Mouse (Mus musculus) embryonic facial prominence, embryonic 12.5 days (tissue): ENCODE results near the gene Tomm20l. TPM values are rescaled to one million over a fixed set of nuclear protein-coding genes. Genes with fewer than 3 reads are reported as not detected.
"Not testable (repeated sequence)": the region's sequence is repeated elsewhere in the genome, so short reads cannot be mapped to it uniquely, and the experiment has no call there.

Source experiments
- ATAC-seq: fragments of 200-750 bp; cut with Nextera tagmentation; 2 replicates; pipeline ENCODE4 v1.8.0; 2017; ENCODE audit not compliant: insufficient number of reproducible peaks, insufficient read depth, low FRiP score, low TSS enrichment
- H3K27ac ChIP-seq: fragments of 300-500 bp; sonication (generic); 2 replicates; pipeline ENCODE4 v1.5.1; 2016; ENCODE audit warnings: mild to moderate bottlenecking
- H3K27me3 ChIP-seq: fragments of 300-500 bp; sonication (generic); 2 replicates; pipeline ENCODE4 v1.6.1; 2016; ENCODE audit warnings: mild to moderate bottlenecking, moderate library complexity
- H3K36me3 ChIP-seq: fragments of 300-500 bp; sonication (generic); 2 replicates; pipeline ENCODE4 v1.6.1; 2016; ENCODE audit warnings: mild to moderate bottlenecking
- H3K4me1 ChIP-seq: fragments of 300-500 bp; sonication (generic); 2 replicates; pipeline ENCODE4 v1.6.1; 2016
- H3K4me2 ChIP-seq: fragments of 300-500 bp; sonication (generic); replicated peaks from 2 replicates; pipeline ENCODE4 v1.6.1; 2016; ENCODE audit warnings: mild to moderate bottlenecking, moderate library complexity
- H3K4me3 ChIP-seq: fragments of 300-500 bp; sonication (generic); 2 replicates; pipeline ENCODE4 v1.5.1; 2016; ENCODE audit warnings: mild to moderate bottlenecking
- H3K9ac ChIP-seq: fragments of 300-500 bp; sonication (generic); 2 replicates; pipeline ENCODE4 v1.6.1; 2016; ENCODE audit warnings: mild to moderate bottlenecking, moderate library complexity
- H3K9me3 ChIP-seq: fragments of 300-500 bp; sonication (generic); 2 replicates; pipeline ENCODE4 v1.6.1; 2016; ENCODE audit warnings: mild to moderate bottlenecking, moderate library complexity
- WGBS: fragments of 180-500 bp; shearing (Covaris S2); methylation state at CpG from one replicate; pipeline ENCODE4 v1.1.7; 2016; 5-methylcytosine and 5-hydroxymethylcytosine counted together
- polyA plus RNA-seq: library from polyadenylated mRNA; unstranded; fragments of >200 nt; fragmentation: Nextera tagmentation; extraction: Ambion mirVana; gene quantifications from 2 replicates; pipeline ENCODE4 v1.2.1, GENCODE M21; 2016

Gene Tomm20l
- not detected in 2 replicates for polyA plus RNA-seq

GRCm38 (mm10) chr12:71111331-71111730, at the start of gene Tomm20l:
Tomm20l (plus strand) TSS chr12:71111428.
- 6% methylated on average over 33 of the region's 33 CpGs for WGBS
- no peak for ATAC-seq

GRCm38 (mm10) chr12:71069846-71070245, 41.4 kb upstream of the Tomm20l start:
- no peak overlapping the region for H3K9ac ChIP-seq
- no peaks in the 10 kb centered on the region for H3K4me1 ChIP-seq
- H3K36me3 ChIP-seq: peaks cover 68% of the 10 kb centered on the region
- ATAC-seq: no peak
- 96% methylated on average over 17 of the region's 17 CpGs for WGBS
- H3K9me3 ChIP-seq: no peaks in the 10 kb centered on the region
- no peak overlapping the region for H3K4me2 ChIP-seq
- H3K27ac ChIP-seq: no peak overlapping the region
- H3K4me3 ChIP-seq: no peak overlapping the region
- no peaks in the 10 kb centered on the region for H3K27me3 ChIP-seq

More at GRCm38 (mm10) chr12:71111331-71111730, at the start of gene Tomm20l:
- H3K4me1 ChIP-seq: peaks cover 5% of the 10 kb centered on the region; the same call in 1 of the 2 replicates
- H3K9me3 ChIP-seq: no peaks in the 10 kb centered on the region
- peaks cover 9% of the 10 kb centered on the region; the same call in 1 of the 2 replicates for H3K27me3 ChIP-seq
- peak within 1 kb of the TSS; percentile 24; the same call in 1 of the 2 replicates for H3K4me3 ChIP-seq
- H3K4me2 ChIP-seq: peak within 1 kb of the TSS; percentile 44
- no peak within 1 kb of the TSS for H3K27ac ChIP-seq
- 0 out of 2 replicates have a peak within 1 kb of the TSS, but pooled peaks have one; percentile 6 for H3K9ac ChIP-seq
- no peaks in the 10 kb centered on the region for H3K36me3 ChIP-seq

- H3K9me3 ChIP-seq: no peaks in the 10 kb centered on the region
- H3K27me3 ChIP-seq: no peaks in the 10 kb centered on the region
- ATAC-seq: no peak
- H3K27ac ChIP-seq: no peak overlapping the region
- H3K4me2 ChIP-seq: no peak overlapping the region
- no peaks in the 10 kb centered on the region for H3K4me1 ChIP-seq
- no peak overlapping the region for H3K9ac ChIP-seq
- H3K4me3 ChIP-seq: no peak overlapping the region
- H3K36me3 ChIP-seq: peaks cover 79% of the 10 kb centered on the region
- 90% methylated on average over 4 of the region's 4 CpGs for WGBS
Observed at GRCm38 (mm10) chr12:71072048-71072447, 39.2 kb upstream of the Tomm20l start.

- WGBS: 65% methylated on average over 12 of the region's 12 CpGs
- Histone ChIP-seq H3K27ac (no peak overlapping the region), H3K4me3 (no peak overlapping the region), H3K27me3 (no peaks in the 10 kb centered on the region), H3K9ac (no peak overlapping the region), H3K4me2 (no peak overlapping the region), H3K4me1 (no peaks in the 10 kb centered on the region), H3K36me3 (peaks cover 69% of the 10 kb centered on the region), H3K9me3 (no peaks in the 10 kb centered on the region)
- ATAC-seq: no peak
Observed at GRCm38 (mm10) chr12:71073113-71073730, 38.0 kb upstream of the Tomm20l start.

- ATAC-seq: no peak
- no peak overlapping the region for H3K4me2 ChIP-seq
- peaks cover 12% of the 10 kb centered on the region; the same call in 1 of the 2 replicates for H3K36me3 ChIP-seq
- no peaks in the 10 kb centered on the region for H3K27me3 ChIP-seq
- no peaks in the 10 kb centered on the region for H3K4me1 ChIP-seq
- H3K4me3 ChIP-seq: no peak overlapping the region
- H3K9ac ChIP-seq: no peak overlapping the region
- H3K9me3 ChIP-seq: no peaks in the 10 kb centered on the region
- no peak overlapping the region for H3K27ac ChIP-seq
- 86% methylated on average over 8 of the region's 8 CpGs for WGBS
Observed at GRCm38 (mm10) chr12:71086331-71086730, 24.9 kb upstream of the Tomm20l start.

- H3K36me3 ChIP-seq: not testable (repeated sequence)
Observed at GRCm38 (mm10) chr12:71104275-71104674, 7.0 kb upstream of the Tomm20l start.

GRCm38 (mm10) chr12:71107216-71107771, 3.9 kb upstream of the Tomm20l start:
- H3K4me3 ChIP-seq: no peak overlapping the region
- 88% methylated on average over 6 of the region's 6 CpGs for WGBS
- H3K4me2 ChIP-seq: no peak overlapping the region
- peaks cover 5% of the 10 kb centered on the region; the same call in 1 of the 2 replicates for H3K4me1 ChIP-seq
- ATAC-seq: no peak
- H3K9me3 ChIP-seq: no peaks in the 10 kb centered on the region
- no peaks in the 10 kb centered on the region for H3K36me3 ChIP-seq
- H3K9ac ChIP-seq: no peak overlapping the region
- peaks cover 9% of the 10 kb centered on the region; the same call in 1 of the 2 replicates for H3K27me3 ChIP-seq
- H3K27ac ChIP-seq: no peak overlapping the region

More at GRCm38 (mm10) chr12:71104275-71104674, 7.0 kb upstream of the Tomm20l start:
- WGBS: 84% methylated on average over 4 of the region's 4 CpGs
- H3K4me2 ChIP-seq, H3K9me3 ChIP-seq, ATAC-seq, H3K27ac ChIP-seq, H3K4me1 ChIP-seq, H3K27me3 ChIP-seq, H3K4me3 ChIP-seq, H3K9ac ChIP-seq: not testable (repeated sequence)

GRCm38 (mm10) chr12:71113074-71113473, 1.8 kb downstream of the Tomm20l start:
- ATAC-seq: no peak
- H3K9ac ChIP-seq: no peak overlapping the region
- 85% methylated on average over 10 of the region's 10 CpGs for WGBS

GRCm38 (mm10) chr12:71113675-71114288, 2.6 kb downstream of the Tomm20l start:
- Histone ChIP-seq H3K4me1 (peaks cover 5% of the 10 kb centered on the region; the same call in 1 of the 2 replicates), H3K4me3 (no peak overlapping the region), H3K9ac (no peak overlapping the region), H3K36me3 (no peaks in the 10 kb centered on the region), H3K27ac (no peak overlapping the region), H3K27me3 (peaks cover 9% of the 10 kb centered on the region; the same call in 1 of the 2 replicates), H3K9me3 (no peaks in the 10 kb centered on the region), H3K4me2 (peak overlapping the region; percentile 7; the same call in 1 of the 2 replicates)
- WGBS: 32% methylated on average over 12 of the region's 12 CpGs
- ATAC-seq: no peak

More at GRCm38 (mm10) chr12:71113074-71113473, 1.8 kb downstream of the Tomm20l start:
- Histone ChIP-seq H3K4me2 (no peak overlapping the region), H3K4me3 (no peak overlapping the region), H3K9me3 (no peaks in the 10 kb centered on the region), H3K27ac (no peak overlapping the region), H3K4me1 (peaks cover 5% of the 10 kb centered on the region; the same call in 1 of the 2 replicates), H3K27me3 (peaks cover 9% of the 10 kb centered on the region; the same call in 1 of the 2 replicates), H3K36me3 (no peaks in the 10 kb centered on the region)

GRCm38 (mm10) chr12:71116411-71116810, 5.2 kb downstream of the Tomm20l start:
- H3K4me3 ChIP-seq: no peak overlapping the region
- H3K4me1 ChIP-seq: peaks cover 5% of the 10 kb centered on the region; the same call in 1 of the 2 replicates
- no peak overlapping the region for H3K4me2 ChIP-seq
- no peak overlapping the region for H3K9ac ChIP-seq
- H3K27ac ChIP-seq: no peak overlapping the region
- H3K36me3 ChIP-seq: no peaks in the 10 kb centered on the region
- WGBS: 79% methylated on average over 5 of the region's 5 CpGs
- peaks cover 7% of the 10 kb centered on the region; the same call in 1 of the 2 replicates for H3K27me3 ChIP-seq
- no peak for ATAC-seq
- no peaks in the 10 kb centered on the region for H3K9me3 ChIP-seq

- no peak overlapping the region for H3K27ac ChIP-seq
- H3K9me3 ChIP-seq: no peaks in the 10 kb centered on the region
- H3K4me2 ChIP-seq: no peak overlapping the region
- no peaks in the 10 kb centered on the region for H3K27me3 ChIP-seq
- 88% methylated on average over 10 of the region's 10 CpGs for WGBS
- H3K4me1 ChIP-seq: 0 out of 2 replicates have a peak, but pooled peaks cover 3% of the 10 kb centered on the region
- no peak overlapping the region for H3K4me3 ChIP-seq
- no peak overlapping the region for H3K9ac ChIP-seq
- H3K36me3 ChIP-seq: peaks cover 33% of the 10 kb centered on the region
- no peak for ATAC-seq
Observed at GRCm38 (mm10) chr12:71122731-71123130, 11.5 kb downstream of the Tomm20l start.
